Mouse (Mus musculus): ENCODE measurements around the gene Asic1. TPM values are rescaled to one million over a fixed set of nuclear protein-coding genes. Genes with fewer than 3 reads are reported as not detected.
A peak's percentile ranks its signal among the peaks of the same experiment; 100 is the strongest.
"Not testable (repeated sequence)": the region's sequence is repeated elsewhere in the genome, so short reads cannot be mapped to it uniquely, and the experiment has no call there.

Gene Asic1
- polyA plus RNA-seq, 1 experiment from 2014 or later = 1.4 TPM

GRCm38 (mm10) chr15:99684156-99684555, 14.0 kb downstream of the Asic1 start:
- H3K4me2 ChIP-seq = no peak overlapping the region
- ATAC-seq (replicated peaks; ENCODE audit: insufficient number of reproducible peaks, insufficient read depth, low FRiP score, low read depth) = no peak
- H3K36me3 ChIP-seq = no peaks in the 10 kb centered on the region
- H3K9me3 ChIP-seq (replicated peaks) = no peaks in the 10 kb centered on the region
- H3K9ac ChIP-seq = no peak overlapping the region
- 92% methylated on average over 5 of the region's 5 CpGs for WGBS
- H3K27ac ChIP-seq = no peak overlapping the region
- H3K4me1 ChIP-seq (replicated peaks) = no peaks in the 10 kb centered on the region
- peaks cover 14% of the 10 kb centered on the region for H3K27me3 ChIP-seq
- H3K4me3 ChIP-seq = no peak overlapping the region

GRCm38 (mm10) chr15:99688712-99689111, 18.5 kb downstream of the Asic1 start:
- 8% methylated on average over 4 of the region's 4 CpGs for WGBS
- Histone ChIP-seq H3K4me1 (replicated peaks) (0 out of 2 replicates have a peak, but pooled peaks cover 3% of the 10 kb centered on the region), H3K27ac (no peak overlapping the region), H3K4me2 (no peak overlapping the region), H3K9ac (no peak overlapping the region), H3K36me3 (no peaks in the 10 kb centered on the region), H3K27me3 (peaks cover 26% of the 10 kb centered on the region), H3K9me3 (replicated peaks) (no peaks in the 10 kb centered on the region), H3K4me3 (no peak overlapping the region)
- 0 out of 2 replicates have a peak, but pooled peaks have one; percentile 22 for ATAC-seq (replicated peaks; ENCODE audit: insufficient number of reproducible peaks, insufficient read depth, low FRiP score, low read depth)

- ATAC-seq (replicated peaks; ENCODE audit: insufficient number of reproducible peaks, insufficient read depth, low FRiP score, low read depth) = no peak
- Histone ChIP-seq H3K36me3 (no peaks in the 10 kb centered on the region), H3K27ac (no peak overlapping the region), H3K4me3 (no peak overlapping the region), H3K4me1 (replicated peaks) (peaks cover 8% of the 10 kb centered on the region; the same call in 1 of the 2 replicates), H3K4me2 (no peak overlapping the region), H3K9ac (no peak overlapping the region), H3K9me3 (replicated peaks) (no peaks in the 10 kb centered on the region), H3K27me3 (peaks cover 21% of the 10 kb centered on the region)
- 27% methylated on average over 4 of the region's 4 CpGs for WGBS
These were observed 20.8 kb downstream of the Asic1 start for GRCm38 (mm10) chr15:99690924-99691323.

- H3K4me3 ChIP-seq = no peak overlapping the region
- 55% methylated on average over 9 of the region's 9 CpGs for WGBS
These were observed 21.8 kb downstream of the Asic1 start for GRCm38 (mm10) chr15:99691976-99692375.

GRCm38 (mm10) chr15:99697309-99697708, 27.1 kb downstream of the Asic1 start:
- H3K9ac ChIP-seq = no peak overlapping the region
- peaks cover 24% of the 10 kb centered on the region for H3K27me3 ChIP-seq
- no peaks in the 10 kb centered on the region for H3K9me3 ChIP-seq (replicated peaks)
- no peak overlapping the region for H3K4me3 ChIP-seq
- no peak overlapping the region for H3K4me2 ChIP-seq
- H3K27ac ChIP-seq = no peak overlapping the region
- WGBS = 18% methylated on average over 2 of the region's 2 CpGs
- H3K36me3 ChIP-seq = no peaks in the 10 kb centered on the region
- peaks cover 24% of the 10 kb centered on the region for H3K4me1 ChIP-seq (replicated peaks)
- ATAC-seq (replicated peaks; ENCODE audit: insufficient number of reproducible peaks, insufficient read depth, low FRiP score, low read depth) = no peak

More at GRCm38 (mm10) chr15:99691976-99692375, 21.8 kb downstream of the Asic1 start:
- no peak for ATAC-seq (replicated peaks; ENCODE audit: insufficient number of reproducible peaks, insufficient read depth, low FRiP score, low read depth)
- Histone ChIP-seq H3K4me2 (no peak overlapping the region), H3K9ac (no peak overlapping the region), H3K36me3 (no peaks in the 10 kb centered on the region), H3K27me3 (peaks cover 24% of the 10 kb centered on the region), H3K27ac (no peak overlapping the region), H3K4me1 (replicated peaks) (peaks cover 8% of the 10 kb centered on the region; the same call in 1 of the 2 replicates), H3K9me3 (replicated peaks) (no peaks in the 10 kb centered on the region)

GRCm38 (mm10) chr15:99698533-99699085, 28.4 kb downstream of the Asic1 start:
- WGBS = 31% methylated on average over 20 of the region's 20 CpGs
- no peak for ATAC-seq (replicated peaks; ENCODE audit: insufficient number of reproducible peaks, insufficient read depth, low FRiP score, low read depth)
- Histone ChIP-seq H3K4me2 (no peak overlapping the region), H3K9me3 (replicated peaks) (no peaks in the 10 kb centered on the region), H3K27me3 (peaks cover 20% of the 10 kb centered on the region), H3K36me3 (no peaks in the 10 kb centered on the region), H3K4me3 (no peak overlapping the region), H3K27ac (no peak overlapping the region), H3K4me1 (replicated peaks) (peaks cover 35% of the 10 kb centered on the region), H3K9ac (no peak overlapping the region)

- no peaks in the 10 kb centered on the region for H3K36me3 ChIP-seq
- no peak overlapping the region for H3K4me3 ChIP-seq
- H3K4me2 ChIP-seq = no peak overlapping the region
- H3K9ac ChIP-seq = no peak overlapping the region
- H3K4me1 ChIP-seq (replicated peaks) = peaks cover 46% of the 10 kb centered on the region
- no peak for ATAC-seq (replicated peaks; ENCODE audit: insufficient number of reproducible peaks, insufficient read depth, low FRiP score, low read depth)
- no peak overlapping the region for H3K27ac ChIP-seq
- H3K9me3 ChIP-seq (replicated peaks) = no peaks in the 10 kb centered on the region
- WGBS = 85% methylated on average over 10 of the region's 10 CpGs
- H3K27me3 ChIP-seq = peaks cover 20% of the 10 kb centered on the region
These were observed 29.5 kb downstream of the Asic1 start for GRCm38 (mm10) chr15:99699715-99700114.

- Histone ChIP-seq H3K4me1 (replicated peaks) (peaks cover 46% of the 10 kb centered on the region), H3K36me3 (peaks cover under 1% of the 10 kb centered on the region; the same call in 1 of the 2 replicates), H3K4me2 (no peak overlapping the region), H3K27ac (no peak overlapping the region), H3K9me3 (replicated peaks) (no peaks in the 10 kb centered on the region), H3K27me3 (peaks cover 20% of the 10 kb centered on the region), H3K4me3 (no peak overlapping the region), H3K9ac (no peak overlapping the region)
- WGBS = 82% methylated on average over 18 of the region's 18 CpGs
- no peak for ATAC-seq (replicated peaks; ENCODE audit: insufficient number of reproducible peaks, insufficient read depth, low FRiP score, low read depth)
These were observed 30.3 kb downstream of the Asic1 start for GRCm38 (mm10) chr15:99700219-99701106.

GRCm38 (mm10) chr15:99701640-99701998, 31.5 kb downstream of the Asic1 start:
- H3K9me3 ChIP-seq (replicated peaks); ATAC-seq (replicated peaks; ENCODE audit: insufficient number of reproducible peaks, insufficient read depth, low FRiP score, low read depth); H3K36me3 ChIP-seq: not testable (repeated sequence)
- peaks cover 17% of the 10 kb centered on the region for H3K27me3 ChIP-seq
- peak overlapping the region; percentile 97 for H3K4me3 ChIP-seq
- WGBS = 40% methylated on average over 16 of the region's 16 CpGs
- peak overlapping the region; percentile 100 for H3K27ac ChIP-seq
- peak overlapping the region; percentile 77 for H3K4me2 ChIP-seq
- H3K9ac ChIP-seq = peak overlapping the region; percentile 99; the same call in 1 of the 2 replicates
- peaks cover 53% of the 10 kb centered on the region for H3K4me1 ChIP-seq (replicated peaks)

- no peaks in the 10 kb centered on the region for H3K9me3 ChIP-seq (replicated peaks)
- WGBS = under 1% methylated on average over 71 of the region's 71 CpGs
- peak within 1 kb of the TSS; percentile 97 for H3K4me3 ChIP-seq
- H3K9ac ChIP-seq = peak within 1 kb of the TSS; percentile 99
- H3K4me2 ChIP-seq = peak within 1 kb of the TSS; percentile 77
- peaks cover 16% of the 10 kb centered on the region for H3K36me3 ChIP-seq
- H3K4me1 ChIP-seq (replicated peaks) = peaks cover 53% of the 10 kb centered on the region
- ATAC-seq (replicated peaks; ENCODE audit: insufficient number of reproducible peaks, insufficient read depth, low FRiP score, low read depth) = peak; percentile 92
- H3K27me3 ChIP-seq = peaks cover 12% of the 10 kb centered on the region
- peak within 1 kb of the TSS; percentile 100 for H3K27ac ChIP-seq
These were observed 32.1 kb downstream of the Asic1 start, which contains the start of gene Smarcd1 for GRCm38 (mm10) chr15:99701999-99702900. TSS of gene Smarcd1 (plus strand) at chr15:99702129.

GRCm38 (mm10) chr15:99703104-99703503, 32.9 kb downstream of the Asic1 start:
- Histone ChIP-seq H3K9me3 (replicated peaks) (no peaks in the 10 kb centered on the region), H3K4me2 (peak overlapping the region; percentile 77), H3K4me1 (replicated peaks) (peaks cover 53% of the 10 kb centered on the region), H3K36me3 (peaks cover 25% of the 10 kb centered on the region), H3K4me3 (peak overlapping the region; percentile 97), H3K27me3 (peaks cover 7% of the 10 kb centered on the region), H3K27ac (peak overlapping the region; percentile 100), H3K9ac (peak overlapping the region; percentile 99)
- WGBS = 69% methylated on average over 9 of the region's 9 CpGs
- ATAC-seq (replicated peaks; ENCODE audit: insufficient number of reproducible peaks, insufficient read depth, low FRiP score, low read depth) = no peak

All from heart, embryonic 15.5 days (tissue).